Mouse (Mus musculus): ENCODE data around the gene Gm3149.
"Not testable (repeated sequence)": the region's sequence is repeated elsewhere in the genome, so short reads cannot be mapped to it uniquely, and the experiment has no call there.

Gm3149 gene

GRCm38 (mm10) chr14:4316983-4317382, at the start of gene Gm3149:
Gene Gm3149 (plus strand): TSS chr14:4317283.
- DNase-seq (ENCODE audit: low spot score in 2 of 2) = not testable (repeated sequence)

- not testable (repeated sequence) for DNase-seq (ENCODE audit: low spot score in 2 of 2)
Observed at GRCm38 (mm10) chr14:4269238-4269950, 47.7 kb upstream of the Gm3149 start.

- peak in 1 of 2 experiments; percentile 20 for DNase-seq (ENCODE audit: low spot score in 2 of 2)
Observed at GRCm38 (mm10) chr14:4279828-4280227, 37.3 kb upstream of the Gm3149 start.

GRCm38 (mm10) chr14:4334476-4335080, 17.5 kb downstream of the Gm3149 start, which contains the start of gene 2610042L04Rik:
Gene 2610042L04Rik (plus strand): TSS chr14:4334763.
- DNase-seq (ENCODE audit: low spot score in 2 of 2) = not testable (repeated sequence)

- DNase-seq (ENCODE audit: low spot score in 2 of 2) = not testable (repeated sequence)
Observed at GRCm38 (mm10) chr14:4335506-4335905, 18.4 kb downstream of the Gm3149 start.

GRCm38 (mm10) chr14:4368991-4369390, 51.9 kb downstream of the Gm3149 start:
- DNase-seq (ENCODE audit: low spot score in 2 of 2) = not testable (repeated sequence)

- DNase-seq (ENCODE audit: low spot score in 2 of 2) = peak in 1 of 2 experiments; percentile 10
Observed at GRCm38 (mm10) chr14:4369691-4370090, 52.6 kb downstream of the Gm3149 start.

All from spleen, postnatal 10 days (tissue).